Mouse (Mus musculus) CD4-positive naive resting alpha-beta T cell, adult 57 days (primary cell): Measurements from ENCODE around the gene Zfp169. TPM values are rescaled to one million over a fixed set of nuclear protein-coding genes. Genes with fewer than 3 reads are reported as not detected.

Experiments used
- total RNA-seq: library from RNA; stranded (reverse); gene quantifications from one replicate; pipeline ENCODE4 v1.2.4, GENCODE M21; 2023

Gene Zfp169
- total RNA-seq = 30.4 TPM

DNA sequence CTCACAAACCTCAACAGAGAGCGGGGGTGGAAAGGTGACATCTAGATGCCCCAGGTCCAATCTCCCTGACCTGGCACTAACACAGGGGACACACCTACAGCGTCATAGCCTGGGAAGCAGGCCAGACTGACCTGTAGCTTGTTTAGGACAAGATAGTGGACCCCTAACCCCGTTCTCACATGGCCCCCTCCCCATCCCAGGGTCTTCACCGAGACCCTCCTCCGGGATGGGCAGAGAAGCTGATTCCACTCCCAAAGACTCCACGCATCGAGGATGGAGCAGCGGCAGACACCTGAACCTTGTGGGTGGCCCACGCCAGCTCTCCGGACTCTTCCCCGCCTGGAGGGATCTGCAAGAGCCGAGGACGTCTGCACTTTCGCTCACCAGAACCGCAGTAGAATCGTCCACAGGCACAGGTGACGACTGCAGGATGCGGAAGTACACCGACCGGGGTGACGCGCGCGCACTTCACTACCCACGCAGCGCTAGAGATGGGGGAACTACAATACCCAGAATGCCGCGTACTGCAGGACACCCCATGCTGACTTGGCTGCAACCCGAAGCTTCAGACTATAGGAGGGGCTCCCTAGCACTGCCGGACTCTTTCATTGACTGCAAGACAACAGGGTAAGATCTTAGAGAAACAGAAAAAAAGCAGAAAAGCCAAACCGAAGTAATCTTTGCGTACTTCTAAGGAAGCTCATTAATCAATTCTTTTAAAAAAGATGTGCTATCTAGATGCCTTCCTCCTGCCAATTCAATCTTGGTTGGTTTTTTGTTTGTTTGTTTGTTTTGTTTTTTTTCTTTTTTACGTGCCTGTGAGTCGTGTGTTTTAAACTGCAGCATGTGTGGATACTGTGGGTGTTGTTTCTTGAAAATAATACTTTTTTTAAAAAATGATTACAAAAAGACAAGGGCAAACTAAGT, at the start of gene Zfp169, which contains the start of gene A830005F24Rik:
Zfp169 (minus strand) TSS at position 449 of the 927 bp plus-strand sequence.
A830005F24Rik (plus strand) TSS at position 568 of the 927 bp plus-strand sequence.

Other genes with a start within 250 kb of the Zfp169 start
- gene A830005F24Rik, start 119 bp upstream of the Zfp169 start, total RNA-seq = not detected
- 9.2 TPM for gene Ptpdc1, start 112.2 kb upstream of the Zfp169 start, total RNA-seq
- not detected for gene Barx1, start 149.5 kb upstream of the Zfp169 start, total RNA-seq